Mouse (Mus musculus) erythroblast, embryonic 14.5 days (primary cell): ENCODE measurements around the gene Ppm1h.

Experiments used
- GATA1 ChIP-seq: IDR thresholded peaks from 2 replicates; pipeline ENCODE4 v1.6.1; 2012; ENCODE audit warnings: low read length, inconsistent platforms, mixed read lengths
- TAL1 ChIP-seq: IDR thresholded peaks from 3 replicates; pipeline ENCODE4 v1.6.1; 2012; ENCODE audit warnings: low read length, inconsistent platforms, mixed read lengths

- no peak for TF ChIP-seq GATA1
- TF ChIP-seq TAL1, result no peak
Measured at GRCm38 (mm10) chr10:122748361-122748951, 69.9 kb downstream of the Ppm1h start.
